Comparison of ENCODE assay signal across 7 mouse cellular contexts in the genomic region with DNA sequence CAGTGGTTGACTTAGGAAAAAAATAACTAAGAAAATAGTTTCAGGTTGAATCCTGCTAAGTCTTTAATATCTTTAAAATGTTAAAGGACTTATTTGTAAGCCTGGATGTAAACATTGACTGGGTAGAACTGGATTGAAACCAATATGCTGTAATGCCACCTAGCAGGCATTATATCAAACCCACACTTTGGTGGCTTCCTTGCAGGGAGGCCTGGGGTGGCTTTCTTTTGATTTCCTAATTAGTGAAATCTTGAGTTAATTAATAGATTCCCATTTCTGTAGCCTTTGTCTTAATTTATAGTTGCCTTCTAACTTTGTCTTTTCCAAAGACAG. TPM values are rescaled to one million over a fixed set of nuclear protein-coding genes. Genes with fewer than 3 reads are reported as not detected.
DNase-seq lines count a peak whose midpoint lies in the region; ATAC-seq and TF ChIP-seq lines count a peak whose summit lies in the region.

No protein-coding gene starts in this region.

- peak overlapping the region; percentile 92; the same call in 1 of the 2 replicates for H3K27ac ChIP-seq in lung, postnatal 0 days (ENCODE audit: low read length)
- H3K27ac ChIP-seq in embryonic facial prominence, embryonic 12.5 days = no peak overlapping the region
- no peak overlapping the region; the same call in none of the 2 replicates for H3K27ac ChIP-seq in intestine, embryonic 16.5 days (ENCODE audit: low read length)
- H3K27ac ChIP-seq in neural tube, embryonic 15.5 days (replicated peaks) = 0 out of 2 replicates have a peak overlapping the region, but pooled peaks have one; percentile 96

- H3K9ac ChIP-seq in lung, postnatal 0 days (replicated peaks; ENCODE audit: low read depth) = peak overlapping the region; percentile 78
- H3K9ac ChIP-seq in embryonic facial prominence, embryonic 12.5 days = peak overlapping the region; percentile 97
- peak overlapping the region; percentile 94 for H3K9ac ChIP-seq in intestine, embryonic 16.5 days (ENCODE audit: low read depth, low read length)
- H3K9ac ChIP-seq in neural tube, embryonic 15.5 days (replicated peaks) = peak overlapping the region; percentile 98

- DNase-seq in lung, postnatal 0 days (ENCODE audit: low spot score) = peak; percentile 37
- no peak for DNase-seq in lung, postnatal 25 days (ENCODE audit: low spot score)
- DNase-seq in adrenal gland, postnatal 36 days = no peak
- no peak for DNase-seq in gastrocnemius, postnatal 14 days

- intact Hi-C loops in gastrocnemius, postnatal 14 days (cut with DNase I; ENCODE audit: low total_unique reads) = no loop called here

- H3K4me2 ChIP-seq in lung, postnatal 0 days (replicated peaks; ENCODE audit: low read depth, low read length) = peak overlapping the region; percentile 86
- H3K4me2 ChIP-seq in embryonic facial prominence, embryonic 12.5 days (replicated peaks) = peak overlapping the region; percentile 67
- peak overlapping the region; percentile 56 for H3K4me2 ChIP-seq in intestine, embryonic 16.5 days (ENCODE audit: low read depth, low read length)
- peak overlapping the region; percentile 67 for H3K4me2 ChIP-seq in neural tube, embryonic 15.5 days

- H3K27me3 ChIP-seq in lung, postnatal 0 days (replicated peaks; ENCODE audit: insufficient read depth, low read length) = no peaks in the 10 kb centered on the region
- H3K27me3 ChIP-seq in embryonic facial prominence, embryonic 12.5 days = no peaks in the 10 kb centered on the region
- H3K27me3 ChIP-seq in intestine, embryonic 16.5 days (replicated peaks; ENCODE audit: control insufficient read depth, insufficient read depth, low read length) = no peaks in the 10 kb centered on the region
- H3K27me3 ChIP-seq in neural tube, embryonic 15.5 days (replicated peaks) = no peaks in the 10 kb centered on the region

- TF ChIP-seq EP300 in lung, postnatal 0 days (IDR thresholded peaks at IDR 0.05) = no peak

- H3K4me3 ChIP-seq in lung, postnatal 0 days (ENCODE audit: low read depth, low read length) = peak overlapping the region; percentile 84
- peak overlapping the region; percentile 94 for H3K4me3 ChIP-seq in embryonic facial prominence, embryonic 12.5 days
- H3K4me3 ChIP-seq in intestine, embryonic 16.5 days (ENCODE audit: low read length) = peak overlapping the region; percentile 85
- peak overlapping the region; percentile 86 for H3K4me3 ChIP-seq in neural tube, embryonic 15.5 days (replicated peaks)

- peaks cover under 1% of the 10 kb centered on the region; the same call in 1 of the 2 replicates for H3K36me3 ChIP-seq in lung, postnatal 0 days (ENCODE audit: insufficient read depth, low read length)
- peaks cover 8% of the 10 kb centered on the region for H3K36me3 ChIP-seq in embryonic facial prominence, embryonic 12.5 days
- peaks cover 5% of the 10 kb centered on the region; the same call in 1 of the 2 replicates for H3K36me3 ChIP-seq in intestine, embryonic 16.5 days (ENCODE audit: control insufficient read depth, insufficient read depth, low read length)
- peaks cover 6% of the 10 kb centered on the region; the same call in 1 of the 2 replicates for H3K36me3 ChIP-seq in neural tube, embryonic 15.5 days

- H3K9me3 ChIP-seq in lung, postnatal 0 days (ENCODE audit: low read length) = no peaks in the 10 kb centered on the region
- H3K9me3 ChIP-seq in embryonic facial prominence, embryonic 12.5 days = no peaks in the 10 kb centered on the region
- H3K9me3 ChIP-seq in intestine, embryonic 16.5 days (ENCODE audit: control insufficient read depth, low read length) = no peaks in the 10 kb centered on the region
- no peaks in the 10 kb centered on the region for H3K9me3 ChIP-seq in neural tube, embryonic 15.5 days (replicated peaks)

- no peak for TF ChIP-seq CTCF in lung, postnatal 0 days (IDR thresholded peaks at IDR 0.05)

- no peak for ATAC-seq in lung, postnatal 0 days
- ATAC-seq in embryonic facial prominence, embryonic 12.5 days (ENCODE audit: insufficient number of reproducible peaks, insufficient read depth, low FRiP score, low TSS enrichment) = no peak
- ATAC-seq in intestine, embryonic 16.5 days = no peak
- ATAC-seq in neural tube, embryonic 15.5 days (ENCODE audit: low FRiP score) = no peak

- peaks cover 12% of the 10 kb centered on the region; the same call in 1 of the 2 replicates for H3K4me1 ChIP-seq in lung, postnatal 0 days (ENCODE audit: insufficient read depth, low read depth, low read length)
- peaks cover 25% of the 10 kb centered on the region for H3K4me1 ChIP-seq in embryonic facial prominence, embryonic 12.5 days
- peaks cover 6% of the 10 kb centered on the region; the same call in 1 of the 2 replicates for H3K4me1 ChIP-seq in intestine, embryonic 16.5 days (ENCODE audit: control insufficient read depth, insufficient read depth, low read length)
- H3K4me1 ChIP-seq in neural tube, embryonic 15.5 days = peaks cover 47% of the 10 kb centered on the region

RNA-seq across cellular contexts. Expression of gene Ivns1abp, which starts 1.6 kb away (rescaled TPM):
- polyA plus RNA-seq in lung, postnatal 0 days (2015; fragmentation: Nextera tagmentation; extraction: Ambion mirVana) = 107 and 117 TPM in 2 replicates
- polyA plus RNA-seq in embryonic facial prominence, embryonic 12.5 days (2016; fragmentation: Nextera tagmentation; extraction: Ambion mirVana) = 351 and 372 TPM in 2 replicates
- polyA plus RNA-seq in intestine, embryonic 16.5 days (2015; fragmentation: Nextera tagmentation; extraction: Ambion mirVana) = 331 and 345 TPM in 2 replicates
- 205 and 214 TPM in 2 replicates for polyA plus RNA-seq in neural tube, embryonic 15.5 days (2015; fragmentation: Nextera tagmentation; extraction: Ambion mirVana)
- 100 to 1,000 TPM; 137 to 199 TPM for total RNA-seq in adrenal gland, postnatal 36 days (2021)
- 100 to 1,000 TPM; 109 TPM for total RNA-seq in gastrocnemius, postnatal 14 days (2021)

Comparison
In these comparisons a context has a peak if more than half of its experiments do, and no peak if none do; other contexts are left out.
1. H3K27ac ChIP-seq: peak in lung, postnatal 0 days (single experiment) and neural tube, embryonic 15.5 days (single experiment); none in embryonic facial prominence, embryonic 12.5 days (single experiment) and intestine, embryonic 16.5 days (single experiment).
2. Peak in every context shown above with its lines, with median percentiles within 50 percentile points of each other: H3K4me2 ChIP-seq, H3K4me3 ChIP-seq and H3K9ac ChIP-seq.